20 mouse cellular contexts compared by ENCODE assay signal in genomic region chr4:124790013-124790412, GRCm38 (mm10). TPM values are rescaled to one million over a fixed set of nuclear protein-coding genes. Genes with fewer than 3 reads are reported as not detected.
A peak's percentile ranks its signal among the peaks of the same experiment; 100 is the strongest.
DNase-seq lines count a peak whose midpoint lies in the region; ATAC-seq and TF ChIP-seq lines count a peak whose summit lies in the region.
"Had no signal": no experiment of that assay in that cellular context is flagged by ENCODE, and none has a peak within 500 bp of the region (broad histone marks: within the 10 kb centered on the region; RNA-seq: fewer than 3 reads in every experiment).

No protein-coding gene starts in this region.

- peaks cover 13% of the 10 kb centered on the region for H3K36me3 ChIP-seq in kidney, adult 2 months (ENCODE audit: control insufficient read depth, insufficient read depth, low read length)
- peaks cover 92% of the 10 kb centered on the region for H3K36me3 ChIP-seq in limb, embryonic 12.5 days
- H3K36me3 ChIP-seq in limb, embryonic 10.5 days = peaks cover 77% of the 10 kb centered on the region
- peaks cover 89% of the 10 kb centered on the region for H3K36me3 ChIP-seq in neural tube, embryonic 12.5 days
- peaks cover 35% of the 10 kb centered on the region; the same call in 1 of the 2 replicates for H3K36me3 ChIP-seq in stomach, postnatal 0 days (ENCODE audit: control insufficient read depth, insufficient read depth, low read length)

- H3K9me3 ChIP-seq in limb, embryonic 12.5 days = no peaks in the 10 kb centered on the region
- H3K9me3 ChIP-seq in limb, embryonic 10.5 days (replicated peaks) = no peaks in the 10 kb centered on the region
- no peaks in the 10 kb centered on the region for H3K9me3 ChIP-seq in neural tube, embryonic 12.5 days
- H3K9me3 ChIP-seq in stomach, postnatal 0 days (ENCODE audit: control insufficient read depth, low read length) = no peaks in the 10 kb centered on the region
- H3K9me3 ChIP-seq: embryonic facial prominence, embryonic 15.5 days; forebrain, embryonic 10.5 days; heart, embryonic 12.5 days had no signal

- H3K9ac ChIP-seq in limb, embryonic 12.5 days (replicated peaks) = 0 out of 2 replicates have a peak overlapping the region, but pooled peaks have one; percentile 8
- H3K9ac ChIP-seq in neural tube, embryonic 12.5 days = 0 out of 2 replicates have a peak overlapping the region, but pooled peaks have one; percentile 23
- H3K9ac ChIP-seq in stomach, postnatal 0 days (ENCODE audit: low read length) = no peak overlapping the region
- H3K9ac ChIP-seq: embryonic facial prominence, embryonic 15.5 days; heart, embryonic 12.5 days had no signal

- ATAC-seq in limb, embryonic 12.5 days (ENCODE audit: insufficient number of reproducible peaks, insufficient read depth, low FRiP score, low TSS enrichment, low read depth) = no peak
- no peak for ATAC-seq in neural tube, embryonic 12.5 days (ENCODE audit: low FRiP score, low read depth)
- 0 out of 2 replicates have a peak, but pooled peaks have one; percentile 47 for ATAC-seq in stomach, postnatal 0 days (ENCODE audit: low FRiP score, low TSS enrichment)
- ATAC-seq: forebrain, embryonic 14.5 days had no signal

- H3K4me1 ChIP-seq in kidney, adult 2 months (ENCODE audit: control insufficient read depth, insufficient read depth, low read length) = peaks cover 3% of the 10 kb centered on the region; the same call in 1 of the 2 replicates
- H3K4me1 ChIP-seq in limb, embryonic 12.5 days (replicated peaks) = no peaks in the 10 kb centered on the region
- H3K4me1 ChIP-seq in limb, embryonic 10.5 days = no peaks in the 10 kb centered on the region
- H3K4me1 ChIP-seq in neural tube, embryonic 12.5 days = no peaks in the 10 kb centered on the region
- no peaks in the 10 kb centered on the region for H3K4me1 ChIP-seq in stomach, postnatal 0 days (replicated peaks; ENCODE audit: control insufficient read depth, insufficient read depth)
- H3K4me1 ChIP-seq: embryonic facial prominence, embryonic 15.5 days; forebrain, embryonic 10.5 days; heart, embryonic 12.5 days had no signal

- no peak for TF ChIP-seq EP300 in stomach, postnatal 0 days (optimal IDR thresholded peaks at IDR 0.05)

- TF ChIP-seq CTCF in kidney, adult 2 months (conservative IDR thresholded peaks at IDR 0.05; ENCODE audit: insufficient read depth, insufficient read length, low read depth, low read length) = no peak
- no peak for TF ChIP-seq CTCF in stomach, postnatal 0 days (IDR thresholded peaks at IDR 0.05; ENCODE audit: low read depth)

- no peak for TF ChIP-seq POLR2A in kidney, adult 2 months (IDR thresholded peaks at IDR 0.05; ENCODE audit: low read depth, low read length)

- no peak overlapping the region for H3K4me2 ChIP-seq in limb, embryonic 12.5 days
- no peak overlapping the region for H3K4me2 ChIP-seq in neural tube, embryonic 12.5 days (replicated peaks)
- no peak overlapping the region for H3K4me2 ChIP-seq in stomach, postnatal 0 days (replicated peaks; ENCODE audit: low read depth)
- H3K4me2 ChIP-seq: embryonic facial prominence, embryonic 15.5 days; heart, embryonic 12.5 days had no signal

- H3K4me3 ChIP-seq in kidney, adult 2 months (ENCODE audit: insufficient read depth, low read depth, low read length) = no peak overlapping the region
- no peak overlapping the region for H3K4me3 ChIP-seq in limb, embryonic 12.5 days (replicated peaks)
- no peak overlapping the region for H3K4me3 ChIP-seq in limb, embryonic 10.5 days
- H3K4me3 ChIP-seq in neural tube, embryonic 12.5 days = no peak overlapping the region
- H3K4me3 ChIP-seq in stomach, postnatal 0 days (ENCODE audit: low read depth, low read length) = no peak overlapping the region
- H3K4me3 ChIP-seq: embryonic facial prominence, embryonic 15.5 days; erythroblast, embryonic 14.5 days; forebrain, embryonic 10.5 days; gastrocnemius, adult 2 months; heart, embryonic 12.5 days had no signal

- 61% methylated on average over 4 of the region's 4 CpGs for WGBS in kidney, adult 2 months
- WGBS in limb, embryonic 12.5 days = 67% methylated on average over 4 of the region's 4 CpGs
- WGBS in limb, embryonic 10.5 days = 73% methylated on average over 4 of the region's 4 CpGs
- 83% methylated on average over 4 of the region's 4 CpGs for WGBS in neural tube, embryonic 12.5 days
- WGBS in stomach, postnatal 0 days = 69% methylated on average over 4 of the region's 4 CpGs

- H3K27ac ChIP-seq in kidney, adult 2 months (ENCODE audit: insufficient read depth, low read depth, low read length) = no peak overlapping the region
- H3K27ac ChIP-seq in limb, embryonic 12.5 days = no peak overlapping the region
- no peak overlapping the region for H3K27ac ChIP-seq in limb, embryonic 10.5 days
- no peak overlapping the region for H3K27ac ChIP-seq in neural tube, embryonic 12.5 days
- H3K27ac ChIP-seq in stomach, postnatal 0 days (replicated peaks) = peak overlapping the region; percentile 5; the same call in 1 of the 2 replicates
- H3K27ac ChIP-seq: embryonic facial prominence, embryonic 15.5 days; forebrain, embryonic 10.5 days; gastrocnemius, adult 2 months had no signal

- DNase-seq in kidney, adult 2 months = peak; percentile 59
- no peak for DNase-seq in kidney, postnatal 4 days
- DNase-seq in limb, embryonic 10.5 days (ENCODE audit: low spot score) = no peak
- no peak for DNase-seq in neural tube, embryonic 10.5 days (ENCODE audit: extremely low spot score, low spot score)
- no peak for DNase-seq in stomach, postnatal 0 days (ENCODE audit: low spot score)
- no peak for DNase-seq in thymus, adult 18-20 months
- DNase-seq: adrenal gland, postnatal 10 days; cerebellum, adult 11 months; cerebellum, adult 8-10 months; cerebellum, postnatal 14 days; embryo, embryonic 11 days; gastrocnemius, adult 2 months; gastrocnemius, postnatal 25 days had no signal

- no peaks in the 10 kb centered on the region for H3K27me3 ChIP-seq in kidney, adult 2 months (replicated peaks; ENCODE audit: control insufficient read depth, insufficient read depth, low read length)
- H3K27me3 ChIP-seq in limb, embryonic 12.5 days = no peaks in the 10 kb centered on the region
- no peaks in the 10 kb centered on the region for H3K27me3 ChIP-seq in limb, embryonic 10.5 days (ENCODE audit: low read depth, poor library complexity, severe bottlenecking)
- H3K27me3 ChIP-seq in neural tube, embryonic 12.5 days (replicated peaks) = no peaks in the 10 kb centered on the region
- H3K27me3 ChIP-seq in stomach, postnatal 0 days (ENCODE audit: control insufficient read depth, insufficient read depth, low read length) = no peaks in the 10 kb centered on the region
- H3K27me3 ChIP-seq: embryonic facial prominence, embryonic 15.5 days; heart, embryonic 12.5 days had no signal

RNA-seq across cellular contexts. Expression of gene Mtf1, which starts 11.9 kb away (rescaled TPM):
- 7.5 and 8.9 TPM in 2 replicates for polyA plus RNA-seq in kidney, adult 2 months (2012; rRNA removed)
- polyA plus RNA-seq in limb, embryonic 12.5 days (2016; fragmentation: Nextera tagmentation; extraction: Ambion mirVana) = 14.1 and 15.0 TPM in 2 replicates
- polyA plus RNA-seq in limb, embryonic 10.5 days (2016; fragmentation: Nextera tagmentation; extraction: Ambion mirVana) = 15.6 and 17.3 TPM in 2 replicates
- 12.9 and 14.2 TPM in 2 replicates for polyA plus RNA-seq in neural tube, embryonic 12.5 days (2016; fragmentation: Nextera tagmentation; extraction: Ambion mirVana)
- polyA plus RNA-seq in stomach, postnatal 0 days (2015; fragmentation: Nextera tagmentation; extraction: Ambion mirVana) = 10.6 and 11.6 TPM in 2 replicates

RNA-seq across cellular contexts. Expression of gene Inpp5b, which starts 48.4 kb away (rescaled TPM):
- polyA plus RNA-seq in kidney, adult 2 months (2012; rRNA removed) = 61.0 and 64.2 TPM in 2 replicates
- polyA plus RNA-seq in limb, embryonic 12.5 days (2016; fragmentation: Nextera tagmentation; extraction: Ambion mirVana) = 23.8 and 25.0 TPM in 2 replicates
- polyA plus RNA-seq in limb, embryonic 10.5 days (2016; fragmentation: Nextera tagmentation; extraction: Ambion mirVana) = 22.7 and 22.8 TPM in 2 replicates
- polyA plus RNA-seq in neural tube, embryonic 12.5 days (2016; fragmentation: Nextera tagmentation; extraction: Ambion mirVana) = 26.2 and 29.7 TPM in 2 replicates
- polyA plus RNA-seq in stomach, postnatal 0 days (2015; fragmentation: Nextera tagmentation; extraction: Ambion mirVana) = 23.5 and 24.8 TPM in 2 replicates
